Mouse (Mus musculus): ENCODE measurements around the gene 2310034G01Rik. TPM values are rescaled to one million over a fixed set of nuclear protein-coding genes. Genes with fewer than 3 reads are reported as not detected.

The 2310034G01Rik gene
- polyA plus RNA-seq, 2 experiments from 2014 or later: not detected

GRCm38 (mm10) chr19:46313116-46313515 is 37.0 kb downstream of the 2310034G01Rik start:
- no peak for ATAC-seq

GRCm38 (mm10) chr19:46312566-46312965 is 37.5 kb downstream of the 2310034G01Rik start:
- no peak for ATAC-seq

GRCm38 (mm10) chr19:46311341-46311740 is 38.8 kb downstream of the 2310034G01Rik start:
- ATAC-seq: no peak

- ATAC-seq: no peak
Observed at GRCm38 (mm10) chr19:46310312-46310865, 39.7 kb downstream of the 2310034G01Rik start.

- ATAC-seq: no peak
Observed at GRCm38 (mm10) chr19:46309651-46310305, 40.3 kb downstream of the 2310034G01Rik start.

- no peak for ATAC-seq
Observed at GRCm38 (mm10) chr19:46308706-46309435, 41.2 kb downstream of the 2310034G01Rik start.

- no peak for ATAC-seq
Observed at GRCm38 (mm10) chr19:46308303-46308702, 41.8 kb downstream of the 2310034G01Rik start.

- no peak for ATAC-seq
Observed at GRCm38 (mm10) chr19:46307781-46308180, 42.3 kb downstream of the 2310034G01Rik start.

GRCm38 (mm10) chr19:46306751-46307289 is 43.3 kb downstream of the 2310034G01Rik start:
- no peak for ATAC-seq

- ATAC-seq: no peak
Observed at GRCm38 (mm10) chr19:46306268-46306610, 43.9 kb downstream of the 2310034G01Rik start.

- ATAC-seq: peak; percentile 60
Observed at GRCm38 (mm10) chr19:46305432-46306267, 44.5 kb downstream of the 2310034G01Rik start.

- peak; percentile 40 for ATAC-seq
Observed at GRCm38 (mm10) chr19:46304908-46305333, 45.2 kb downstream of the 2310034G01Rik start.

GRCm38 (mm10) chr19:46304216-46304841 is 45.8 kb downstream of the 2310034G01Rik start, which contains the start of gene Nfkb2:
TSS of gene Nfkb2 (plus strand) at chr19:46304320.
- peak; percentile 71 for ATAC-seq

- no peak for ATAC-seq
Observed at GRCm38 (mm10) chr19:46303251-46304215, 46.6 kb downstream of the 2310034G01Rik start.

GRCm38 (mm10) chr19:46302551-46302950 is 47.6 kb downstream of the 2310034G01Rik start:
- ATAC-seq: no peak

- ATAC-seq: no peak
Observed at GRCm38 (mm10) chr19:46300294-46301045, 49.6 kb downstream of the 2310034G01Rik start.

Measured in activated CD4-positive, CD25-positive, alpha-beta regulatory T cell, adult 4 months (primary cell).